Mouse (Mus musculus) megakaryocyte, embryonic 14.5 days (primary cell): ENCODE results near the gene Agap1.

Experiments used
- FLI1 ChIP-seq: IDR thresholded peaks from 2 replicates; pipeline ENCODE4 v1.6.1; 2012; ENCODE audit warnings: low read length, inconsistent platforms, mixed read lengths
- GATA1 ChIP-seq: IDR thresholded peaks from 3 replicates; pipeline ENCODE4 v1.6.1; 2012; ENCODE audit warnings: mixed read lengths, low read length, inconsistent platforms, borderline replicate concordance

DNA sequence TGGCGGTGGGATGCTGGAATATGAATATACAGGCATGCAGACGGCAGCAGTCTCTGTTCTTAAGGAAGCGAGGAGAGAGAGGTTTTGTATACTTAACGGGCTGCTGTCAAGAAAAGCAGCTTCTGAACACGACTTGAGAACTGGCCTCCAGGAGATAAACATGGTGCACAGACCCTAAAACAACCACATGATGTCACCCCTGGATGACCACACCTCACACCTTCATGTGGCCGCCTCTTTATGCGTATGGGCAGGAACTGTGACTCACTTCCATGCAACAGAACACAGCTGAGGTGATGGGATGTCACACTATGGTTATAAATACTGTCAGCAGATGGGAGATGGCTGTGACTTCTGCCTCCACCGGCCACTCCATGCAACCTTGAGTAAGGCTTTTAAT is 28.5 kb upstream of the Agap1 start:
- TF ChIP-seq GATA1 (no peak), FLI1 (no peak)
